Mouse (Mus musculus) CH12.LX (cell line): Measurements from ENCODE around the gene Fhl3. TPM values are rescaled to one million over a fixed set of nuclear protein-coding genes. Genes with fewer than 3 reads are reported as not detected.

ENCODE experiments used
- DNase-seq: peaks from one replicate; pipeline ENCODE4 v3.0.0-alpha.2; 2013; ENCODE audit errors: extremely low read depth
- H3K27ac ChIP-seq: 2 replicates; pipeline ENCODE4 v1.5.1; 2012; ENCODE audit warnings: low read depth, mild to moderate bottlenecking, control low read depth, moderate library complexity; ENCODE audit not compliant: insufficient read depth
- H3K27me3 ChIP-seq: replicated peaks from 2 replicates; pipeline ENCODE3; 2012; ENCODE audit warnings: inconsistent platforms
- H3K36me3 ChIP-seq, 2 experiments: replicated peaks in 1 of 2; 2 replicates each; pipeline versions ENCODE3 to v1.6.1; 2012; ENCODE audit warnings: inconsistent platforms in 1 of 2, low read length in 1 of 2, mild to moderate bottlenecking in 1 of 2, mixed read lengths in 1 of 2, moderate library complexity in 1 of 2; ENCODE audit not compliant: control insufficient read depth in 1 of 2, insufficient read depth in 1 of 2
- H3K4me1 ChIP-seq, 2 experiments: 2 replicates each; pipeline ENCODE4 v1.6.1; 2012; ENCODE audit warnings: inconsistent platforms in 1 of 2, moderate library complexity in 1 of 2; ENCODE audit not compliant: insufficient read depth in 2 of 2, control insufficient read depth in 1 of 2
- H3K4me2 ChIP-seq: 2 replicates; pipeline ENCODE4 v1.6.1; 2012; ENCODE audit warnings: low read depth, mild to moderate bottlenecking, control low read depth; ENCODE audit not compliant: poor library complexity, insufficient read depth, severe bottlenecking
- H3K4me3 ChIP-seq, 3 experiments: fragments of 150-350 bp in 1 of 3; sonication (generic) in 1 of 3; replicated peaks in 1 of 3; 2 replicates each; pipeline versions ENCODE3 to v1.5.1; 2011 to 2012; ENCODE audit warnings: low read depth in 2 of 3, low read length in 2 of 3, mild to moderate bottlenecking in 2 of 3, moderate library complexity in 2 of 3, control low read depth in 1 of 3, improper control_type of control experiment in 1 of 3, inconsistent platforms in 1 of 3, mixed read lengths in 1 of 3; ENCODE audit not compliant: poor library complexity in 1 of 3
- H3K79me2 ChIP-seq: replicated peaks from 2 replicates; pipeline ENCODE4 v1.6.1; 2012; ENCODE audit warnings: mild to moderate bottlenecking, moderate library complexity; ENCODE audit not compliant: control insufficient read depth, poor library complexity, insufficient read depth, severe bottlenecking; ENCODE audit errors: extremely low read depth
- H3K9ac ChIP-seq: 2 replicates; pipeline ENCODE4 v1.6.1; 2012; ENCODE audit warnings: low read depth, mild to moderate bottlenecking, control low read depth, moderate library complexity; ENCODE audit not compliant: insufficient read depth
- H3K9me3 ChIP-seq: replicated peaks from 2 replicates; pipeline ENCODE3; 2012; ENCODE audit warnings: low read length, inconsistent platforms, mixed read lengths
- BHLHE40 ChIP-seq: IDR thresholded peaks from 2 replicates; pipeline ENCODE4 v1.6.1; 2011; ENCODE audit warnings: mild to moderate bottlenecking, low read depth, low read length, improper control_type of control experiment
- CHD2 ChIP-seq: IDR thresholded peaks from 2 replicates; pipeline ENCODE4 v1.6.1; 2011; ENCODE audit warnings: low read length, improper control_type of control experiment
- CTCF ChIP-seq, 2 experiments: IDR thresholded peaks in 1 of 2; conservative IDR thresholded peaks in 1 of 2; 2 replicates each; pipeline ENCODE4 v1.5.1; 2011 to 2012; ENCODE audit warnings: low read depth in 2 of 2, low read length in 2 of 2, improper control_type of control experiment in 1 of 2, inconsistent platforms in 1 of 2, mild to moderate bottlenecking in 1 of 2, moderate library complexity in 1 of 2
- HCFC1 ChIP-seq: IDR thresholded peaks from 2 replicates; pipeline ENCODE4 v1.6.1; 2012; ENCODE audit warnings: low read depth, mild to moderate bottlenecking, inconsistent platforms, low read length, improper control_type of control experiment
- IRF4 ChIP-seq: IDR thresholded peaks from 2 replicates; pipeline ENCODE4 v1.6.1; 2014; ENCODE audit warnings: low read depth, mild to moderate bottlenecking, inconsistent platforms, low read length, improper control_type of control experiment
- JUN ChIP-seq: IDR thresholded peaks from 2 replicates; pipeline ENCODE4 v1.6.1; 2011; ENCODE audit warnings: low read depth, mild to moderate bottlenecking, low read length, improper control_type of control experiment, moderate library complexity; ENCODE audit not compliant: insufficient read depth
- JUND ChIP-seq: conservative IDR thresholded peaks from 2 replicates; pipeline ENCODE4 v1.6.1; 2011; ENCODE audit warnings: low read depth, low read length, improper control_type of control experiment
- MAFK ChIP-seq: IDR thresholded peaks from 2 replicates; pipeline ENCODE4 v1.6.1; 2011; ENCODE audit warnings: low read length, improper control_type of control experiment; ENCODE audit not compliant: insufficient replicate concordance
- MAZ ChIP-seq: IDR thresholded peaks from 2 replicates; pipeline ENCODE4 v1.6.1; 2012; ENCODE audit warnings: low read depth, mild to moderate bottlenecking, inconsistent platforms, low read length, improper control_type of control experiment, moderate library complexity
- MEF2A ChIP-seq: IDR thresholded peaks from 2 replicates; pipeline ENCODE4 v1.6.1; 2014; ENCODE audit warnings: low read depth, mild to moderate bottlenecking, inconsistent platforms, low read length, improper control_type of control experiment, borderline replicate concordance
- MXI1 ChIP-seq: IDR thresholded peaks from 2 replicates; pipeline ENCODE4 v1.6.1; 2011; ENCODE audit warnings: mild to moderate bottlenecking, low read depth, low read length, improper control_type of control experiment
- MYC ChIP-seq: IDR thresholded peaks from 2 replicates; pipeline ENCODE4 v1.6.1; 2011; ENCODE audit warnings: low read depth, mild to moderate bottlenecking, improper control_type of control experiment, low read length
- NRF1 ChIP-seq: IDR thresholded peaks from 2 replicates; pipeline ENCODE4 v1.6.1; 2014; ENCODE audit warnings: low read depth, mild to moderate bottlenecking, inconsistent platforms, low read length, improper control_type of control experiment, moderate library complexity
- POLR2A ChIP-seq: IDR thresholded peaks from 2 replicates; pipeline ENCODE4 v1.6.1; 2011; ENCODE audit warnings: low read depth, mild to moderate bottlenecking, improper control_type of control experiment, low read length
- SIN3A ChIP-seq: IDR thresholded peaks from 2 replicates; pipeline ENCODE4 v1.6.1; 2012; ENCODE audit warnings: low read length, improper control_type of control experiment, inconsistent platforms
- TBP ChIP-seq: conservative IDR thresholded peaks from 2 replicates; pipeline ENCODE4 v1.6.1; 2011; ENCODE audit warnings: low read depth, low read length, improper control_type of control experiment
- UBTF ChIP-seq: IDR thresholded peaks from 2 replicates; pipeline ENCODE4 v1.6.1; 2012; ENCODE audit warnings: low read depth, mild to moderate bottlenecking, inconsistent platforms, low read length, improper control_type of control experiment, moderate library complexity
- USF1 ChIP-seq: IDR thresholded peaks from 2 replicates; pipeline ENCODE4 v1.6.1; 2014; ENCODE audit warnings: low read depth, mild to moderate bottlenecking, inconsistent platforms, low read length, improper control_type of control experiment
- USF2 ChIP-seq: conservative IDR thresholded peaks from 2 replicates; pipeline ENCODE4 v1.6.1; 2011; ENCODE audit warnings: low read depth, low read length, improper control_type of control experiment
- ZC3H11A ChIP-seq: IDR thresholded peaks from 2 replicates; pipeline ENCODE4 v1.6.1; 2012; ENCODE audit warnings: low read depth, mild to moderate bottlenecking, inconsistent platforms, low read length, improper control_type of control experiment
- ZKSCAN1 ChIP-seq: IDR thresholded peaks from 2 replicates; pipeline ENCODE4 v1.6.1; 2012; ENCODE audit warnings: low read depth, inconsistent platforms, low read length, improper control_type of control experiment, borderline replicate concordance
- ZMIZ1 ChIP-seq: IDR thresholded peaks from 2 replicates; pipeline ENCODE4 v1.6.1; 2012; ENCODE audit warnings: low read depth, mild to moderate bottlenecking, inconsistent platforms, low read length, improper control_type of control experiment
- dilution Hi-C: fragments of 300-500 bp; cut with MboI; formaldehyde crosslinking; loops from 2 replicates; pipeline ENCODE4 v1.14.3; 2020; ENCODE audit warnings: low sequenced_read_pairs; ENCODE audit not compliant: extremely low pct_unique_long_range_greater_than_20kb, extremely low pct_ligation_motif_present
- in situ Hi-C: fragments of 300-500 bp; cut with MboI; formaldehyde crosslinking; loops from 3 replicates; pipeline ENCODE4 v1.14.3; 2019; ENCODE audit warnings: low sequenced_read_pairs, low pct_ligation_motif_present, low pct_unique_long_range_greater_than_20kb, mixed read lengths
- polyA plus RNA-seq: library from polyadenylated mRNA; unstranded; fragments of >175 nt; gene quantifications from 2 replicates; pipeline ENCODE4 v1.2.1, GENCODE M21; 2012; ENCODE audit warnings: low read depth; ENCODE audit not compliant: insufficient read length
- total RNA-seq, 2 experiments: library from RNA; depleted of rRNA; stranded (reverse); fragments of 300-350 nt in 1 of 2; fragments of >200 nt in 1 of 2; gene quantifications; 2 replicates each; pipeline ENCODE4 v1.2.3; 2012 to 2014

Gene Fhl3
- total and polyA plus RNA-seq, 3 experiments, result 4.1 to 20.8 (median 10.8) TPM

DNA sequence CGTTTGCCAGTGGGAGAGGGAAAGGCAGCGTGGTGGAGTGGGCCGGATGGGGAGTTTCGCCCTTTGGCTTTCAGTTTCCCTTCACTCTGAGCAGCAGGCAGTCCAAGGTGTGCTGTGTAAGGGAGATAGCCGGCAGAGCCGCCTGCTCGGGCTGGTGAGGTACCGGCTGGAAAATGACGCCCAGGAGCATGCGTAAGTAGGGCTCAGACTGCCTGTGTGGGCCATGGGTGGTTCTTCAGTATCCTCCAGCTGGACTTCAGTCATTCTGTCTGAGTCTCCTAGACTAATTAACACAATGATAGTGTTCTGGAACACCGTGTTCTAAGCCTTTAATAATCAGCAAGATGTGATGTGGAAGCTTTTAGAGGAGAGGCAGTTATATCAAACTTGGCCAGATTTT, 42.3 kb downstream of the Fhl3 start:
- Histone ChIP-seq H3K9ac (peak overlapping the region; percentile 68), H3K4me2 (peak overlapping the region; percentile 55), H3K27ac (peak overlapping the region; percentile 18; the same call in 1 of the 2 replicates), H3K79me2 (peaks cover 4% of the 10 kb centered on the region; the same call in 1 of the 2 replicates), H3K4me3 (peak overlapping the region; percentile 75 to 94 (median 80)), H3K36me3 (peaks cover 28 to 44% of the 10 kb centered on the region in 2 experiments), H3K27me3 (no peaks in the 10 kb centered on the region), H3K4me1 (peaks cover 26 to 56% of the 10 kb centered on the region in 2 experiments), H3K9me3 (no peaks in the 10 kb centered on the region)
- TF ChIP-seq USF2 (no peak), ZKSCAN1 (no peak), MEF2A (no peak), MYC (no peak), IRF4 (peak; percentile 18; the same call in 1 of the 2 replicates), BHLHE40 (no peak), MAFK (no peak), NRF1 (peak; percentile 84), USF1 (no peak), MXI1 (peak; percentile 28; the same call in 1 of the 2 replicates), TBP (peak; percentile 41; the same call in 1 of the 2 replicates), SIN3A (peak; percentile 69; the same call in 1 of the 2 replicates), HCFC1 (no peak; the same call in 1 of the 2 replicates), MAZ (no peak), POLR2A (peak; percentile 50; the same call in 1 of the 2 replicates), JUN (no peak)
- dilution Hi-C loops, result no loop called here
- no peak for DNase-seq
- in situ Hi-C loops, result no loop called here

DNA sequence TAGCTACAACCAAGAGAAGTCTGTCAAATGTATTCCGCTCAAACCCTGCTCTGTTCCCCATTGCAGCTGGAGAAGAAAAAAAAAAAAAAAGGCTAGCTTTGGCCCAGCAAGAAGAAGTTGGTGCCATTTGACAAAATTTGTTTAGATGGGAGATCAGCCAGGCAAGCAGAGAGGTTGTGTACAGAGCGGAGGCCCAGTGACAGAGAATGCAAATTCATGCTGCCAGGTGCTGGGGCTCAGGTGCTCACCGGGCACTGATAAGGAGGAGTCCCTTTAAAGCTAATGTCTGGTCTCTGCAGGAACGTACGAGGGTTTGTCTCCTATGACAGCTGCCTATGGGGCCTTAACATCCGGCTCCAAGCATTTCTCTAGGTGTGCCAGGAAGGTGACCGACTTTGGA, 46.1 kb downstream of the Fhl3 start:
- Histone ChIP-seq H3K9ac (no peak overlapping the region), H3K27ac (no peak overlapping the region), H3K79me2 (peaks cover 5% of the 10 kb centered on the region; the same call in 1 of the 2 replicates), H3K9me3 (no peaks in the 10 kb centered on the region), H3K4me1 (peaks cover 9 to 37% of the 10 kb centered on the region in 2 experiments), H3K36me3 (peaks cover 41 to 69% of the 10 kb centered on the region in 2 experiments), H3K27me3 (no peaks in the 10 kb centered on the region), H3K4me2 (no peak overlapping the region), H3K4me3 (no peak overlapping the region)
- DNase-seq, result no peak
- in situ Hi-C loops (no loop called here), dilution Hi-C loops (no loop called here)
- no peak for TF ChIP-seq ZC3H11A
- TF ChIP-seq CTCF (conservative IDR thresholded peaks at IDR 0.05 in 1 of 2, IDR thresholded peaks at IDR 0.05 in 1 of 2; ENCODE audit: low read depth in 2 of 2, low read length in 2 of 2), result no peak
- no peak for TF ChIP-seq JUND
- TF ChIP-seq ZMIZ1, result no peak
- TF ChIP-seq UBTF, result no peak
- no peak for TF ChIP-seq HCFC1
- TF ChIP-seq CHD2, result no peak
- no peak for TF ChIP-seq MAFK
- no peak for TF ChIP-seq ZKSCAN1
